Mouse (Mus musculus): ENCODE measurements at regions not wholly inside any gene's neighbourhood (a gene's known extent, or its start where the extent isn't known, plus 50 kb on each side); places are given as distances from the start of the nearest gene placed in this dataset.

GRCm38 (mm10) chr1:90320518-90320917 is 116.7 kb downstream of the Ackr3 start:
- TF ChIP-seq CTCF (IDR thresholded peaks at IDR 0.05; ENCODE audit: low read depth, low read length) (no peak), TAL1 (conservative IDR thresholded peaks at IDR 0.05; ENCODE audit: low read depth, low read length) (no peak)
